Mouse (Mus musculus) lung, postnatal 0 days (tissue): ENCODE data around the gene Sox15.

Source experiments
- CTCF ChIP-seq: IDR thresholded peaks from 2 replicates; pipeline ENCODE4 v1.5.1; 2016; ENCODE audit warnings: antibody characterized with exemption, mild to moderate bottlenecking
- EP300 ChIP-seq: IDR thresholded peaks from 2 replicates; pipeline ENCODE4 v1.6.1; 2016; ENCODE audit warnings: antibody characterized with exemption, mild to moderate bottlenecking, control low read depth

- TF ChIP-seq EP300 (no peak), CTCF (no peak)
Observed at GRCm38 (mm10) chr11:69683576-69683975, 28.5 kb downstream of the Sox15 start.
